ENCODE assay signal across 27 mouse cellular contexts in the genomic region with DNA sequence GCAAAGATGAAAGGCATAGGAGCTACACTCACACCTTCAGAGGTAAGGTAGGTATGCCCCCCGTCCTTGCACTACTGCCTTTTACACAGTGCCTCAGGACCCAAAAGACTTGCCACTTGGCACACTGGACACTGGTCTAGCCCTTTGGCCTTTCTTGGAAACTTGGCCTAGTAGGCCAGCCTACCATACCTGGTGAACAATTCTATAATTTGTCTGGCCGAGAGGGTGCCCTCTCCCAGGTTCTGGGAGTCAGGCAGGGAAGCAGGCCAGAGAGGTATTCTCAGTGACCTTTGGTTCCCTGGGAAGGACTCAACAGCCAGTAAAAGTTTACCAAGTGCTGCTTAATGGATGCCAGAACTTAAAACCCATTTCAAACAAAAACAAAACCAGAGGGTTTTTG. TPM values are rescaled to one million over a fixed set of nuclear protein-coding genes. Genes with fewer than 3 reads are reported as not detected.
DNase-seq lines count a peak whose midpoint lies in the region; ATAC-seq and TF ChIP-seq lines count a peak whose summit lies in the region.
"Had no signal": no experiment of that assay in that cellular context is flagged by ENCODE, and none has a peak within 500 bp of the region (broad histone marks: within the 10 kb centered on the region; RNA-seq: fewer than 3 reads in every experiment).

No protein-coding gene starts in this region.

- no peaks in the 10 kb centered on the region for H3K9me3 ChIP-seq in liver, postnatal 0 days (ENCODE audit: low read length)
- H3K9me3 ChIP-seq: embryonic facial prominence, embryonic 12.5 days; embryonic facial prominence, embryonic 15.5 days; forebrain, embryonic 15.5 days; heart, embryonic 12.5 days; heart, embryonic 15.5 days; hindbrain, embryonic 10.5 days had no signal

- H3K36me3 ChIP-seq in kidney, adult 2 months (ENCODE audit: control insufficient read depth, insufficient read depth, low read length), result no peaks in the 10 kb centered on the region
- H3K36me3 ChIP-seq in liver, postnatal 0 days (replicated peaks; ENCODE audit: insufficient read depth, low read length), result no peaks in the 10 kb centered on the region
- H3K36me3 ChIP-seq: embryonic facial prominence, embryonic 12.5 days; embryonic facial prominence, embryonic 15.5 days; forebrain, embryonic 15.5 days; heart, embryonic 12.5 days; heart, embryonic 15.5 days; hindbrain, embryonic 10.5 days had no signal

- no peak overlapping the region for H3K4me2 ChIP-seq in liver, postnatal 0 days (ENCODE audit: low read depth, low read length)
- H3K4me2 ChIP-seq: embryonic facial prominence, embryonic 12.5 days; embryonic facial prominence, embryonic 15.5 days; forebrain, embryonic 15.5 days; heart, embryonic 12.5 days; heart, embryonic 15.5 days had no signal

- H3K4me3 ChIP-seq in kidney, adult 2 months (ENCODE audit: insufficient read depth, low read depth, low read length), result no peak overlapping the region
- no peak overlapping the region for H3K4me3 ChIP-seq in liver, postnatal 0 days (ENCODE audit: low read depth, low read length)
- H3K4me3 ChIP-seq: embryonic facial prominence, embryonic 12.5 days; embryonic facial prominence, embryonic 15.5 days; forebrain, embryonic 15.5 days; heart, embryonic 12.5 days; heart, embryonic 15.5 days; hindbrain, embryonic 10.5 days had no signal

- ATAC-seq in liver, postnatal 0 days, result no peak
- ATAC-seq: CD4-positive, CD25-positive, alpha-beta regulatory T cell, adult 4 months; forebrain, embryonic 15.5 days had no signal

- no peak overlapping the region for H3K9ac ChIP-seq in liver, postnatal 0 days (replicated peaks)
- H3K9ac ChIP-seq: embryonic facial prominence, embryonic 12.5 days; embryonic facial prominence, embryonic 15.5 days; forebrain, embryonic 15.5 days; heart, embryonic 12.5 days; heart, embryonic 15.5 days had no signal

- peak; percentile 95 for DNase-seq in kidney, adult 2 months
- DNase-seq in kidney, postnatal 4 days, result no peak
- DNase-seq in liver, postnatal 0 days, result no peak
- no peak for DNase-seq in liver
- peak; percentile 38 for DNase-seq in kidney, postnatal 10 days
- DNase-seq in kidney, postnatal 25 days, result peak; percentile 71 to 89
- DNase-seq in left cerebral cortex, adult 8-10 months (ENCODE audit: low spot score in 2 of 2), result no peak
- DNase-seq in spleen, adult 18-20 months, result no peak
- DNase-seq: adrenal gland, adult 2 months; adrenal gland, postnatal 14 days; cerebellum, adult 11 months; cerebellum, adult 2 months; cerebellum, adult 9-11 months; cerebellum, postnatal 25 days; gastrocnemius, postnatal 25 days; heart, adult 18-20 months; heart, postnatal 10 days; heart, postnatal 36 days had no signal

- H3K27ac ChIP-seq in kidney, adult 2 months (ENCODE audit: insufficient read depth, low read depth, low read length), result peak overlapping the region; percentile 55
- H3K27ac ChIP-seq in liver, postnatal 0 days (ENCODE audit: low read depth), result peak overlapping the region; percentile 48
- H3K27ac ChIP-seq: embryonic facial prominence, embryonic 12.5 days; embryonic facial prominence, embryonic 15.5 days; forebrain, embryonic 15.5 days; heart, embryonic 15.5 days; hindbrain, embryonic 10.5 days had no signal

- TF ChIP-seq POLR2A in kidney, adult 2 months (IDR thresholded peaks at IDR 0.05; ENCODE audit: low read depth, low read length), result no peak

- H3K27me3 ChIP-seq in kidney, adult 2 months (replicated peaks; ENCODE audit: control insufficient read depth, insufficient read depth, low read length), result no peaks in the 10 kb centered on the region
- no peaks in the 10 kb centered on the region for H3K27me3 ChIP-seq in liver, postnatal 0 days (ENCODE audit: insufficient read depth, low read length)
- H3K27me3 ChIP-seq: embryonic facial prominence, embryonic 12.5 days; embryonic facial prominence, embryonic 15.5 days; forebrain, embryonic 15.5 days; heart, embryonic 12.5 days; heart, embryonic 15.5 days had no signal

- WGBS in kidney, adult 2 months, result 57% methylated on average over 2 of the region's 2 CpGs
- 80% methylated on average over 2 of the region's 2 CpGs for WGBS in liver, postnatal 0 days (ENCODE audit: insufficient replicate concordance)

- H3K4me1 ChIP-seq in kidney, adult 2 months (ENCODE audit: control insufficient read depth, insufficient read depth, low read length), result peaks cover 17% of the 10 kb centered on the region; the same call in 1 of the 2 replicates
- H3K4me1 ChIP-seq in liver, postnatal 0 days (ENCODE audit: insufficient read depth), result peaks cover 9% of the 10 kb centered on the region
- H3K4me1 ChIP-seq: embryonic facial prominence, embryonic 12.5 days; embryonic facial prominence, embryonic 15.5 days; forebrain, embryonic 15.5 days; heart, embryonic 15.5 days had no signal

- TF ChIP-seq CTCF in kidney, adult 2 months (conservative IDR thresholded peaks at IDR 0.05; ENCODE audit: insufficient read depth, insufficient read length, low read depth, low read length), result no peak
- no peak for TF ChIP-seq CTCF in liver, postnatal 0 days (IDR thresholded peaks at IDR 0.05; ENCODE audit: low read depth)

- TF ChIP-seq EP300 in liver, postnatal 0 days (IDR thresholded peaks at IDR 0.05; ENCODE audit: low read depth), result no peak

RNA-seq across cellular contexts. Expression of gene Rbpms2, which starts 7.8 kb away (rescaled TPM):
- 257 and 303 TPM in 2 replicates for polyA plus RNA-seq in kidney, adult 2 months (2012; rRNA removed)
- 23.5 and 26.1 TPM in 2 replicates for polyA plus RNA-seq in liver, postnatal 0 days (2015; fragmentation: Nextera tagmentation; extraction: Ambion mirVana)
- 1 to 10 TPM; 2.2 to 5.3 (median 3.0) TPM for total RNA-seq in left cerebral cortex, adult 8-10 months (2022)
- total RNA-seq: MEL had no signal

RNA-seq across cellular contexts. Expression of gene Pif1, which starts 34.7 kb away (rescaled TPM):
- polyA plus RNA-seq in kidney, adult 2 months (2012; rRNA removed), result 0.08 and 0.11 TPM in 2 replicates
- polyA plus RNA-seq in liver, postnatal 0 days (2015; fragmentation: Nextera tagmentation; extraction: Ambion mirVana), result 3.2 and 3.5 TPM in 2 replicates
- total RNA-seq in left cerebral cortex, adult 8-10 months (2022), result under 1 TPM; 0.18 to 0.63 (median 0.26) TPM
- total RNA-seq: gastrocnemius, adult 8-10 months; gastrocnemius, postnatal 25 days; heart, adult 18-20 months had no signal

RNA-seq across cellular contexts. Expression of gene Plekho2, which starts 41.8 kb away (rescaled TPM):
- 9.8 and 10.4 TPM in 2 replicates for polyA plus RNA-seq in kidney, adult 2 months (2012; rRNA removed)
- polyA plus RNA-seq in liver, postnatal 0 days (2015; fragmentation: Nextera tagmentation; extraction: Ambion mirVana), result 14.3 and 14.5 TPM in 2 replicates
- total RNA-seq in left cerebral cortex, adult 8-10 months (2022), result 10 to 100 TPM; 16.3 to 24.5 (median 18.9) TPM

RNA-seq across cellular contexts. Expression of gene Oaz2, which starts 46.1 kb away (rescaled TPM):
- polyA plus RNA-seq in kidney, adult 2 months (2012; rRNA removed), result 139 and 147 TPM in 2 replicates
- polyA plus RNA-seq in liver, postnatal 0 days (2015; fragmentation: Nextera tagmentation; extraction: Ambion mirVana), result 50.9 and 52.8 TPM in 2 replicates
- 100 to 1,000 TPM; 221 to 258 (median 249) TPM for total RNA-seq in left cerebral cortex, adult 8-10 months (2022)

Comparison
In these comparisons a context has a peak if more than half of its experiments do, and no peak if none do; other contexts are left out.
1. DNase-seq: peak in kidney, adult 2 months (single experiment), kidney, postnatal 10 days (single experiment) and kidney, postnatal 25 days (2 of 2); none in kidney, postnatal 4 days (0 of 2), liver, postnatal 0 days (single experiment), liver (single experiment), left cerebral cortex, adult 8-10 months (0 of 2) and spleen, adult 18-20 months (0 of 2).